Mouse (Mus musculus): ENCODE data around the gene Sorcs3. TPM values are rescaled to one million over a fixed set of nuclear protein-coding genes. Genes with fewer than 3 reads are reported as not detected.

The Sorcs3 gene
- 0.01 and 0.02 TPM in 2 replicates for polyA plus RNA-seq (2012; rRNA removed)

GRCm38 (mm10) chr19:48205929-48206814 lies at the start of gene Sorcs3:
Gene Sorcs3 (plus strand): TSS chr19:48206025.

